Mouse (Mus musculus): ENCODE results near the gene Gstp2. TPM values are rescaled to one million over a fixed set of nuclear protein-coding genes. Genes with fewer than 3 reads are reported as not detected.
A peak's percentile ranks its signal among the peaks of the same experiment; 100 is the strongest.
"Not testable (repeated sequence)": the region's sequence is repeated elsewhere in the genome, so short reads cannot be mapped to it uniquely, and the experiment has no call there.

Gstp2 gene
- total RNA-seq, 2 experiments from 2014 or later: not detected

DNA sequence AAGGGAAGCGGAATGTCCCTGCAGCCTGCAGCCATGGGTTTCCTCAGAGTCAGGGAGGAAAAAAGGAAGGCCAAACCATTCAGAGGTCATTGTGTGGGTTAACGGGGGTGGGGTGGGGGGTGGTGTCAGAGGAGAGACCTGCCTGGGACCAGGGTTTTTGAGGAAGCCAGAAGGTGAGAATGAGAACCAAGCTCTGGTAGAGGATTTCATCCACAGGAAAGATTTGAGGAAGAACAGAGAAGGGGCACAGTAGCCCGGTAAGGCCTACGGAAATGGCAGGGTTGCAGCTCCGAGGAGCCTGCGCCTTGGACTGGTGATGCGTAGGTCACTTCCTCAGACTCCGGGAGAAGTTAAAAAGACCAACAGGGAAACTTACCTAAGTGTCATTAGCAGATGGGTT lies 24.9 kb upstream of the Gstp2 start:
- peak; percentile 88 for ATAC-seq (replicated peaks; ENCODE audit: poor library complexity)

DNA sequence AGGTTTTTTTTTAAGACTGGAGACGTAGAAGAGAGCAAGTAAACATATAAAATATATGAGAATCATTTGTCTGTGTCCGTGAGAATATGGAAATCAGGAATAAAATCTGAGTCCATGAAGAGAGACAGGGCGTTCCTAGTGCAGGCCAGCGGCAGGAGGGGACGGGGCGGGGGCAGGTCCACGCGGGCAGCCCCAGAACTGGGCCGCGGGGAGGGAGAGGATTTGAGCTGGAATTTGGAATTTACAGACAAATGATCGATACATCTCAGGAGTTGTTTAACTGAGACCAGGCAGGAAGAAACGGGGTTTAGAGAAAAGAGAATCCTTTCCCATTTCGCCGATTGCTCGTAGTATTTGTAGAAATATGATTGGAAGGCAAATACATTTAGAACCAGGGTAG lies 24.5 kb upstream of the Gstp2 start:
- ATAC-seq (replicated peaks; ENCODE audit: poor library complexity): no peak

DNA sequence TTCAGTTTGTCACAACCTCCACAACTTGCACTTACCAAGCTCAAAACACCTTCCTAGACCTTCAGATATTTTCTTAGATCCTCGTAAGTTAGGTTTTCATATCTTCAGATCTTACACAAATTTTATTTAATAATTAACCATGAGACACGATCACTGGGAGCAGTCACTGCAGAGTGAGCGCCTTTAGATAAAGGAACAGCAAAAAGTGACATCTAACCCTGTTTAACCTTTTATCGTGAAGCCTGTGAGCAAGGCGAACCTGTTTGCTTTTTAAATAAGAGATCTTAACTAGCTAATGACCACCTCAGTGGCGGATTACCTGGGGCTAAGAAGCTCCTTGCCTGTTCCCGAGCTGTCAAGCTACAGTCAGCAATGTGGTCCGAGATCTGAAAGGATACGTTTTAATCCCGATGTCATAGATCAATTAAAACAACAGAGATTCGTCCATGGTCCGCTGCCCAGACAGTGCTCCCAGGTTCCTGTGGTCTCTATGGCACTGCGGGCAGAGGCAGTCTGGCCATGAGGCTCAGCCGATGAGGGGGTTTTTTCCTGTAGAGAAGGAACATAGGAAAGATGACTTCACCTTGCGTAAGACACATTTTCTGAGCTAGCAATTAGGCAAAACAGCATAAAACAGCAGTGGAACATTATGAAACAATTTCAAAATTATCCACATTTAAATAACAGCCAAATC lies 23.0 kb upstream of the Gstp2 start:
- peak; percentile 47 for ATAC-seq (replicated peaks; ENCODE audit: poor library complexity)

DNA sequence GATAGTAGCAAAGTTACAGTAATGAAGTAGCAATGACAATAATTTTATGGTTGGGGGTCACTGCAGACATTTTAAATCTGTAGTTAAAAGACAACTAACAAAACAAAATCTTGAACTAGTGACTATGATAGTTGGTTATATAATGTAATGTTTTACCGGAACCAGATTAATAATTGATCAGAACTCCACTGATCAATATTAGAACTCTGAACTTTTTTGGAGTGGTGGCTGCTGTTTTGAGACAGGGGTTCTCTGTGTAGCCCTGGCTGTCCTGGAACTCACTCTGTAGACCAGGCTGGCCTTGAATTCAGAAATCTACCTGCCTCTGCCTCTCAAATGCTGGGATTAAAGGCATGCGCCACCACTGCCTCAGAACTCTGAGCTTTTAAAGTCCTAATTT lies 22.4 kb upstream of the Gstp2 start:
- ATAC-seq (replicated peaks; ENCODE audit: poor library complexity): not testable (repeated sequence)

DNA sequence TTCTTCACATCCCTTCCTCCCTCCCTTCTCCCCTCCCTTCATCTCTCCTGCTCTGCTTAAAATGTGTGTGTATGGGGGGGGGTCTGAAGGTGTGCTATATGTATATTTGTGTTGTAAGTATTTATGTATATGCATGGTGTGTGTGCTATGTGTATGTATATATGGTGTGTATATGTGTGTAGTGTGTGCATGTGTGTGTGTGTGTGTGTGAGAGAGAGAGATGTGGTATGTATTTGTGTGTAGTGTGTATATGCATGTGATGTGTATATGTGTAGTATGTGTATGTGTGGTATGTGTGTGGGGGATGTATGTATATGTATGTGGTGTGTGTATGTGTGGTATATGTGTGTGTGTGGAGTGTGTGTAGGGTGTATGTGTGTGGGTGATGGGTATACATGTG lies 21.1 kb upstream of the Gstp2 start:
- ATAC-seq (replicated peaks; ENCODE audit: poor library complexity): no peak

DNA sequence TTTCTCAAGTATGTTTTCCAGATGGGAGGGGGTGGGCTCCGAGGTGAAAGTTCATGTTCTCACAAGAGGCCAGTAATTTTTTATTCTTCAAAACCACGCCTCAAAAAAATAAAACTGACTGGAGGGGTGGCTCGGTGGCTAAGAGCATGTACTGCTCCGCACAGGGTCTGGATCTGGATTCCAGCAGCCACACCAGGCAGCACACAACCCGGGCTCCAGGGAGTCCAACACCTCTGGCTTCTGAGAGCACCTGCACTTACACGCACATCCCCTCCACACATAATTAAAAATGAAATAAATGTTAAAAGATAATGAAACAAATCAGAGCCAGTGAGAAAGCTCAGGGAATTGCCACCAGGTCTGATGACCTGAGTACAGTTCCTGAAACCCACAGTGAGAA lies 20.5 kb upstream of the Gstp2 start:
- ATAC-seq (replicated peaks; ENCODE audit: poor library complexity): no peak

DNA sequence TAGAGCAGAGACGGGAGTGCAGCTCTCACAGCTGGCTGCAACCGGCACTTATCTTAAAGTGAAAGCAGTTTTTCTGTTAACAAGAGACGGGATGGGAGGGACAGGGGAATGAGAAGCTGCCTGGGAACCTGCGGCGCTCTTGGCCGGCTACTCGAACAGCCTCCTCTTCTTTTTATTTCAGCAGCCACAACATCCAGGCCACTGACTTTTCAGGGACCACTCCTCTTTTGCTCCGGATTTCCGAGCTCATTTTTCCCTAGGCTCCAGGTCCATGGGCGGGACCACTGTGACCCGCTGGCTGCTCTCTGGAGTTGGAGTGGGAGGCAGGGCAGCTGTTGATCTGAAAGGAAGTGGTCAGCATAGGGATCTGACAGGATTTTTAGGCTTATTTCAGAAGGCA lies 18.7 kb upstream of the Gstp2 start:
- ATAC-seq (replicated peaks; ENCODE audit: poor library complexity): not testable (repeated sequence)

DNA sequence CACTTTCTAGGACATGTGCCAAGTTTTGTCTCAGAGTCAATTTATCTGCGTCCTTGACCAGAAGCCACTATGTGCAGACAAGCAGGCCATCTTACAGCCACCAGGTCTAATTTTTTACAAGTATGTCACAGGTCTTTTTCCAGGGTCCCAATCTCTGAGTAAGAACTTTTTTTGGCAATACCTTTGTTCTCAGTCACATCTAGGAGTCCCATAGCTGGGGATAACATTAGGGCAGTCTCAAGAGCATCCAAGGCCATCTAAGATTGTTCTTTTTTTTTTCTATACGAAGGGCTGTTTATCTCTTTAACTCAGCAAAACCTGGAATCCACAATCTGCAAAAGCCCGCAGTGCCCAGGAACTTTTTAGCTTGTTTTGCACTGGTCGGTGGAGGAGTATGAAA lies 17.5 kb upstream of the Gstp2 start:
- not testable (repeated sequence) for ATAC-seq (replicated peaks; ENCODE audit: poor library complexity)

DNA sequence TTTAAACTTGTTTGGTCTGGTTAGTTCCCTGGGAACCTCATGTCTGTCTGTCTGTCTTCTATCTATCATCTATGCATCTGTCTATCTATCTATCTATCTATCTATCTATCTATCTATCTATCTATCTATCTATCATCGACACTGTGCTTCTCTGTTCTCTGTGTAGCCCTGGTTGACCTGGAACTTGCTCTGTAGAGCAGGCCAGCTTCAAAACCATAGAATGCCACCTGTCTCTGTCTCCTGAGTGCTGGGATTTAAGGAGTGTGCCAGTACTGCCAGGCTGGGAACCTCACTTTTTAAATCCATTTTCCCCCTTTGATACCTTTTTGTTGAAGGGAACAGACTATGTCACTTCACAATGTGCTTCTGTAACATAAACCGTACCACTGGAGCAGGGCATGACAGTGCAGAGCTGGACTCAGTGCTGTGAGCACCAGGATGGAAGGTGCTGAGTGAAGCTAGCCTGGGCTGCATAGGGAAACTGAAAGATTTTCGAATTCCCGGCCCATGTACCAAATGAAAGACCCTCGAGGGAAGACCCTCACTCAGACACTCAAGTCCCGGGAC lies 15.2 kb upstream of the Gstp2 start:
- ATAC-seq (replicated peaks; ENCODE audit: poor library complexity): no peak

DNA sequence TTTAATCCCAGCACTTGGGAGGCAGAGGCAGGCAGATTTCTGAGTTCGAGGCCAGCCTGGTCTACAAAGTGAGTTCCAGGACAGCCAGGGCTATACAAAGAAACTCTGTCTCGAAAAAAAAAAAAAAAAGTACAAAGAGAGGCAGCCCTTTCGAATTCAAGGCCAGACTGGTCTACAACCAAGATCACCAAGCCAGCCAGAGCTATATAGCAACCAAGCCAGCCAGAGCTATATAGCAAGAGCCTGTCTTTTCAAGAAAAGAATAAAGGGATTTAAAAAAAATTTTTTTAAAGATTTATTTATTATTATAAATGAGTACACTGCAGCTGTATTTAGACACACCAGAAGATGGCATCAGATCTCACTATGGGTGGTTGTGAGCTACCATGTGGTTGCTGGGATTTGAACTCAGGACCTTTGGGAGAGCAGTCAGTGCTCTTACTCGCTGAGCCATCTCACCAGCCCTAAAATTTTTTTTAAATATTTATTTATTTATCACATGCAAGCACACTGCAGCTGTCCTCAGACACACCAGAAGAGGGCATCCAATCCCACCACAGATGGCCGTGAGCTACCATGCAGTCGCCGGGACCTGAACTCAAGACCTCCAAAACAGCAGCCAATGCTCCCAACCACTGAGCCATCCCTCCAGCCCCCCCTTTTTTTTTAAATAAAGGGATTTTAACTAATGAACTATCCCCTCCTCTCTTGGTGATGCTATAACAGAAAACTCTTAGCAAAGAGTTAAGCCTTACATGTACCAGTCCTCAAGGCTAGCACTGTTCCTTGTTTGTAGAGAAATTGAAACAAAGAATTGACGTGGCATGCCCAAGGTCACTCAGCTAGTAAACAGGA lies 14.4 kb upstream of the Gstp2 start:
- ATAC-seq (replicated peaks; ENCODE audit: poor library complexity): not testable (repeated sequence)

DNA sequence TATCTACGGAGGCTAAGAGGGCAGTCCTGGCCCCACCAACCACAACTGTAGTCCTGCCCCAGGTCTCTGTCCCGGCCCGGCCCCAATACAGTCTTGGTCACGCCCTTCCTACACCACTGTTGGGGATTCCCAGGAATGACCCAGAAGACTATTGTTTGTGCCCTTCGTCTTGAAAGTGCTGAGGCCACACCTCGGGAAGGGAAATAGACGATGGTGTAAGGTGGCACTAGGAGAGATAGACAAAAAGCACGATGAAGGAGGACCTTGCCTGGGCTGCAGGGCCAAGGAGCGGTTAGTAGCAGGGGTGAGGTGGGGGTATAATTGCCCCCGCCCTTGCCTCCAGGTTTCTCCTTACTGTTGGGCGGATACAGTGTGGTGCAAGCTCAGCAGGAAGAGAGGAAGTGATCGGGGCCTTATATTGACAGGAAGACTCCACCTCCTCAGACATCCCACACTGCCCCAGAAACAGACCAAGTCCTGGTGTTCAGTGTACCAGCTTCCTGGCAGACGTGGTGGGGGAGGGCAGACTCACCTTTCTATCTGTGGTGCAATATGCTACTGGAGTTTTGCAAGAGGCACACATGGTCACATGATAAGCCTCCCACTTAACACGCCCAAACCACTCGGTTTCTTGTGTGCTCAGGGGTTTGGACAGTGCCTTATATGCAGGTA lies 13.4 kb upstream of the Gstp2 start, which contains the start of gene Gstp3:
Gstp3 (minus strand) TSS at position 501 of the 672 bp plus-strand sequence.
- ATAC-seq (replicated peaks; ENCODE audit: poor library complexity): peak; percentile 97

DNA sequence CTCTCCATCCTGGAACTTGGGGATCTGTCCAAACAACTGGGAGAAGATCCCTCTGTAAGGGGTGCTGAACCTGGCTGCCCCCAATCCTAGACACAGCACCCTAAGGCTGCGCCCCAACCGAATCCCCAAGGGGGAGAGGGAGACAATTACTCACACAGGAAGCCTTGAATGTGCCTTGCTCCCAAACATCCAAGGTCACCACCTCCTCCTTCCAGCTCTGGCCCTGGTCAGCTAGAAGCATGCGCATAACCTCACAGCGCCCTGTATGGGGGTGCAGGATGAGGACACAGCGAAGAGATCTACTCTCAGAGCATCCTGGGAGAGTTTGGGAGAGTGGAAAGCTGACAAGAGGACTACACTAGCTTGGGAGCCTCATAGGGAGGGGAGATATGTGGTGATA lies 12.8 kb upstream of the Gstp2 start:
- no peak for ATAC-seq (replicated peaks; ENCODE audit: poor library complexity)

DNA sequence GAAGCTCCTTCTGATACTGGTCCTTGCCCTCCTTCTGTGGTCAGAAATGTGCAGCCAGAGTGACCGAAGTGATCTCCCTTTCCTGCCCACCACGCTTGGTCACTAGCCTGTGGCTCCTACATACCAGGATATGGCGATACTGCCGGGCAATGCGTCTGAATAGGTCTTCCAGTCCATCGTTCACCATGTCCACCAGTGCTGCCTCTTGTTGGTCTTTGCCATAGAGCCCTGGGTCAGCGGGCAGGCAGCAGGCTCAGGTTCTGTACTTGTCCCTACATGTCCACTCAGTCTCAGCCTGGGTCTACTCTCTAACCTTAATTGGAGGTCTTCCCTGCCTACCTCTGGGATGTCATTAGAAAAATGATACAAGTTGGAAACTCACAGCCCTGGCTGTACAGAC lies 12.1 kb upstream of the Gstp2 start:
- ATAC-seq (replicated peaks; ENCODE audit: poor library complexity): no peak

DNA sequence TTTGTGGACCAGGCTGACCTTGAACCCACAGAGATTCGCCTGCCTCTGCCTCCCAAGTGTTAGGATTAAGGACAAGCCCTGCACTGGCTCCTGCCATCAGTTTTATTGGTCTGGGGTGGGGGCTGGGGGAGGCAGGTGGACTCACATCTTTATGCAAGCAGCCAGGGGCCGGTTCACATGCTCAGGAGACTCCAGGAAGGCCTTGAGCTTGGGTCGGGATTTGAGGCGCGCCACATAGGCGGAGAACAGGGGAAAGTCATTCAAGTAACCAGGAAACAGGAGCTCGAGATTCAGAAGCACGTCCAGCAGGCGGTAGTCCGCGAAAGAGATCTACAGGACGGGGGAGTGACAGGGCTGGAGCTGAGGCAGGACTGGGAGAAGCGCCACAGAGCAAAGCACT lies 11.6 kb upstream of the Gstp2 start:
- no peak for ATAC-seq (replicated peaks; ENCODE audit: poor library complexity)

DNA sequence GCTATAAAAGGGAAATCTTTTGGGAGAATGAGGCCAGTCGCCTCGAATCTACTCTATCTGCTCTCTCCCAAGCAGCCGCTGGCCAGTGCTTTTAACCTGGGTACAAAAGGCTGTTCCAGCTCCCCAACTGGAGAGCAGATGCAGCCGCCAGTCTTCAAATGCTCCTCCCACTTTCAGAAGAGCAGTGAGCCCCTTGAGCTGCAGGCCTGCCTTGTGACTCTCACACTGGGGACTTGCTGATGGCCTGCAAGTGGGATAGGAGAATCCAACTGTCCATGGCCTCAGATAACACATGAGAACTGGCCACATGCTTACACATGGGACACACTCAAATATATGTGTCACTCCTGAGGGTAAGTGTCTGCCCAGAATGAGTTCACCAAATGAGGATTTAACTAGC lies 10.9 kb upstream of the Gstp2 start:
- ATAC-seq (replicated peaks; ENCODE audit: poor library complexity): no peak

DNA sequence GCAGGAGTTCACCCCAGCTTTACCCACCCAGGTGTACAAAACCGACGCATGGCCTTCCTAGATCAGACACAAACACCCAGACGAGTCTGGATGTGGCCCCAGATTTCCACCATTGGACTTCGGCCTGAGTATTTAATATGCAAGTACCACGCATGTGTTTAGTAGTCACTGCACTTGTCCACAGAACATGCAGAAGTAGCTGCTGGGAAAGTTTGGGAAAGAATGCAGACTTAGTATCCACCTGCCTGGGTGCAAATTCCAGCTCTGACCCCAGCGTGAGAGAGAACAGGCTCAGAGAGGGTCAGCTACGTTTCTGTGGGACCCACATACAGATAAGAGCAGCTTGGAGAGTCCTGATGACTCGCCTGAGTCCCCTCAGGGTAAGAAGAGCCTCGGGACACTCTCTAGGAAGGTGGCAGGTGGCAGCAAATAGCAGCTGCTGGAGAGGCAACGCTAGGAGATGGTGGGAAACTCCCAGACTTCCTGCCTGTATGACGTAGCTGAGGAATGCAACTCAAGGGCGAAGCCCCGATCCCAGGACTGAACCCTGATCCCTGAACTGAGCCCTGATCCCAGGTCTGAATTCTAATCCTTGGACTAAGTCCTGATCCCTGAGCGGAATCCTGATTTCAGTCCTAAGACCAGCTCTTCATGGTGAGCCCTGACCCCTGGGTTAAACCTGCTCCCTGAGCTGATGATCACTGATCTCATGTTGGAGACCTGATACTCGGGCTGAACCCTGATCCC lies 10.3 kb upstream of the Gstp2 start:
- no peak for ATAC-seq (replicated peaks; ENCODE audit: poor library complexity)

DNA sequence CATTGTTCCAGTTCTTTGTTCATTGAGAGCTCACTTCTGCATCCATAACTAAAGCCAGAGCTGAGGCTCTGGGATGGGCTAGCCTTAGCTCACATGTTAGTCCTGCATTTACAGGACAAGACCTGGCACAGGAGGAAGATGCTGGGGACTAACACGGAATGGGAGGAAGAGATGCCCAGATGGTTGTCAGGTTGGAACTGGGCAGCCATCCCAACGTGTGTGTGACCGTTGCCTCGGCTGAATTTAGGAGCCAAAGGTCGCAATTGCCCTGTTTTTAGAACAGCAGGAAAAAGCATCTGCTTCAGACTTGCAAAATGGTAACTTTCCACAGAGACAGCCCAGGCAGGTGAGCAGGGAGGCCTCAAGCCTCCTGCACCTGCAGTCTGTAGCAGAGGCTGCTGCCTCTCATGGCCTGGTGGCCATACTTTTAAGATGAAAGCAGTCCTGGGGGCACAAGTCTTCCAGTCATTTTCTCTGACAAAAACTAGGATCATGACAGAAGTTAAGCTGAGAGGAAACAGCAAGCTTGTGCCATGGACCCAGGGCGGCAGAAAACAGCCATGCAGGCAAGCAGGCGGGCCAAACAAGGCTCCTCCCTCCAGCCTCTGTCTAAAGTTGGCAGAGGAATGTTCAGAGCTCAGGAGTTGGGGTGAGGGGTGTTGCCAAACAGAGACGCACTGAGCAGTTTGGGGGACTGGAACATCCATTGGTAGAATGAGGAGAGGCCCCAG lies 9.6 kb upstream of the Gstp2 start:
- ATAC-seq (replicated peaks; ENCODE audit: poor library complexity): no peak

DNA sequence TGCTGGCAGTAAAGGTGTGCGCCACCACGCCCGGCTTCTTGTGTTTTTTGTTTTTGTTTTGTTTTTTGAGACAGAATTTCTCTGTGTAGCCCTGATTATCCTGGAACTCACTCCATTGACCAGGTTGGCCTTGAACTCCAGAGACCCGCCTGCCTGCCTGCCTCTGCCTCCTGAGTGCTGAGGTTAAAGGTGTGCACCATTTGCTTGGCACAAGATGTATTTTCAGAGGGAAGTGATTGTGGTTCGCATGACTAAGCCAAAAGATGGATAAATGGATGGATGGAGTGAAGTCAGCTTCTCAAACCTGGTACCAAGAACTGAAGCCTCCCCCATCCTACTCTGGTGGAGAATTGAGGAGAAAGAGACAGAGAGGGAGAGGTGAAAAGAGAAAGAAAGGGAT lies 8.8 kb upstream of the Gstp2 start:
- ATAC-seq (replicated peaks; ENCODE audit: poor library complexity): no peak

DNA sequence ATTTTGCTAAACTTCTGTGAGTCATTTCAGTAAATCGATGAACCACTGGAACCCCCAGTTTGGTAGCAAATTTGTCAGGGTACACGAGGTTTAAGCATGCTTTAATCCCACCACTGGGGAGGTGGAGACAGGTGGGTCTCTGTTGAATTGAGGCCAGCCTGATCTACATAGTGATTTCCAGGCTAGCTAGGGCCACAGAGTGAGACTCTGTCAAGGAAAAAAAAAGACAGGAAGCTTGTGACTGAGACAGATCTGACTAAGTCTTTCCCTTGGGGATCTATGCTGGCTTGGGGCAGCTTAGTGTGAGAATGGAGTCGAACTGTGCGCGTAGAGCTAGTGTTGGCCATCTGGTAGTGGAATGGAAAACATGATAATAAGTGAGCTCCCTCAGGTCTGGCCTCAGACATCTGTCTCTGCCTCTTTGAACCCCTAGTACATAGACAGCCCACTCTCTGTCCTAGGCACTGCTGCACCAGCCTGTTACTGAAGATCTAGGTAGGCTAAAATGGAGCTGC lies 6.8 kb upstream of the Gstp2 start:
- no peak for ATAC-seq (replicated peaks; ENCODE audit: poor library complexity)
